Mouse (Mus musculus) CH12.LX (cell line): ENCODE data around the gene Pigg. TPM values are rescaled to one million over a fixed set of nuclear protein-coding genes. Genes with fewer than 3 reads are reported as not detected.

Experiments
- DNase-seq: peaks from one replicate; pipeline ENCODE4 v3.0.0-alpha.2; 2013; ENCODE audit errors: extremely low read depth
- H3K27ac ChIP-seq: 2 replicates; pipeline ENCODE4 v1.5.1; 2012; ENCODE audit warnings: low read depth, mild to moderate bottlenecking, control low read depth, moderate library complexity; ENCODE audit not compliant: insufficient read depth
- H3K27me3 ChIP-seq: replicated peaks from 2 replicates; pipeline ENCODE3; 2012; ENCODE audit warnings: inconsistent platforms
- H3K36me3 ChIP-seq, 2 experiments: replicated peaks in 1 of 2; 2 replicates each; pipeline versions ENCODE3 to v1.6.1; 2012; ENCODE audit warnings: inconsistent platforms in 1 of 2, low read length in 1 of 2, mild to moderate bottlenecking in 1 of 2, mixed read lengths in 1 of 2, moderate library complexity in 1 of 2; ENCODE audit not compliant: control insufficient read depth in 1 of 2, insufficient read depth in 1 of 2
- H3K4me1 ChIP-seq, 2 experiments: 2 replicates each; pipeline ENCODE4 v1.6.1; 2012; ENCODE audit warnings: inconsistent platforms in 1 of 2, moderate library complexity in 1 of 2; ENCODE audit not compliant: insufficient read depth in 2 of 2, control insufficient read depth in 1 of 2
- H3K4me2 ChIP-seq: 2 replicates; pipeline ENCODE4 v1.6.1; 2012; ENCODE audit warnings: low read depth, mild to moderate bottlenecking, control low read depth; ENCODE audit not compliant: poor library complexity, insufficient read depth, severe bottlenecking
- H3K4me3 ChIP-seq, 3 experiments: fragments of 150-350 bp in 1 of 3; sonication (generic) in 1 of 3; replicated peaks in 1 of 3; 2 replicates each; pipeline versions ENCODE3 to v1.5.1; 2011 to 2012; ENCODE audit warnings: low read depth in 2 of 3, low read length in 2 of 3, mild to moderate bottlenecking in 2 of 3, moderate library complexity in 2 of 3, control low read depth in 1 of 3, improper control_type of control experiment in 1 of 3, inconsistent platforms in 1 of 3, mixed read lengths in 1 of 3; ENCODE audit not compliant: poor library complexity in 1 of 3
- H3K79me2 ChIP-seq: replicated peaks from 2 replicates; pipeline ENCODE4 v1.6.1; 2012; ENCODE audit warnings: mild to moderate bottlenecking, moderate library complexity; ENCODE audit not compliant: control insufficient read depth, poor library complexity, insufficient read depth, severe bottlenecking; ENCODE audit errors: extremely low read depth
- H3K9ac ChIP-seq: 2 replicates; pipeline ENCODE4 v1.6.1; 2012; ENCODE audit warnings: low read depth, mild to moderate bottlenecking, control low read depth, moderate library complexity; ENCODE audit not compliant: insufficient read depth
- H3K9me3 ChIP-seq: replicated peaks from 2 replicates; pipeline ENCODE3; 2012; ENCODE audit warnings: low read length, inconsistent platforms, mixed read lengths
- ELF1 ChIP-seq: IDR thresholded peaks from 2 replicates; pipeline ENCODE4 v1.6.1; 2014; ENCODE audit warnings: low read depth, mild to moderate bottlenecking, inconsistent platforms, low read length, improper control_type of control experiment
- GABPA ChIP-seq: IDR thresholded peaks from 2 replicates; pipeline ENCODE4 v1.6.1; 2012; ENCODE audit warnings: low read depth, low read length, improper control_type of control experiment, inconsistent platforms; ENCODE audit not compliant: insufficient replicate concordance
- HCFC1 ChIP-seq: IDR thresholded peaks from 2 replicates; pipeline ENCODE4 v1.6.1; 2012; ENCODE audit warnings: low read depth, mild to moderate bottlenecking, inconsistent platforms, low read length, improper control_type of control experiment
- JUND ChIP-seq: conservative IDR thresholded peaks from 2 replicates; pipeline ENCODE4 v1.6.1; 2011; ENCODE audit warnings: low read depth, low read length, improper control_type of control experiment
- MAZ ChIP-seq: IDR thresholded peaks from 2 replicates; pipeline ENCODE4 v1.6.1; 2012; ENCODE audit warnings: low read depth, mild to moderate bottlenecking, inconsistent platforms, low read length, improper control_type of control experiment, moderate library complexity
- MEF2A ChIP-seq: IDR thresholded peaks from 2 replicates; pipeline ENCODE4 v1.6.1; 2014; ENCODE audit warnings: low read depth, mild to moderate bottlenecking, inconsistent platforms, low read length, improper control_type of control experiment, borderline replicate concordance
- MXI1 ChIP-seq: IDR thresholded peaks from 2 replicates; pipeline ENCODE4 v1.6.1; 2011; ENCODE audit warnings: mild to moderate bottlenecking, low read depth, low read length, improper control_type of control experiment
- MYC ChIP-seq: IDR thresholded peaks from 2 replicates; pipeline ENCODE4 v1.6.1; 2011; ENCODE audit warnings: low read depth, mild to moderate bottlenecking, improper control_type of control experiment, low read length
- NRF1 ChIP-seq: IDR thresholded peaks from 2 replicates; pipeline ENCODE4 v1.6.1; 2014; ENCODE audit warnings: low read depth, mild to moderate bottlenecking, inconsistent platforms, low read length, improper control_type of control experiment, moderate library complexity
- PAX5 ChIP-seq: IDR thresholded peaks from 2 replicates; pipeline ENCODE4 v1.6.1; 2012; ENCODE audit warnings: low read length, inconsistent platforms, mixed read lengths
- POLR2AphosphoS2 ChIP-seq: IDR thresholded peaks from 2 replicates; pipeline ENCODE4 v1.6.1; 2011; ENCODE audit warnings: low read depth, low read length, improper control_type of control experiment
- RAD21 ChIP-seq: IDR thresholded peaks from 2 replicates; pipeline ENCODE4 v1.6.1; 2011; ENCODE audit warnings: low read depth, mild to moderate bottlenecking, low read length, improper control_type of control experiment, moderate library complexity
- RCOR1 ChIP-seq: conservative IDR thresholded peaks from 2 replicates; pipeline ENCODE4 v1.6.1; 2012; ENCODE audit warnings: low read depth, mild to moderate bottlenecking, inconsistent platforms, low read length, improper control_type of control experiment
- SIN3A ChIP-seq: IDR thresholded peaks from 2 replicates; pipeline ENCODE4 v1.6.1; 2012; ENCODE audit warnings: low read length, improper control_type of control experiment, inconsistent platforms
- UBTF ChIP-seq: IDR thresholded peaks from 2 replicates; pipeline ENCODE4 v1.6.1; 2012; ENCODE audit warnings: low read depth, mild to moderate bottlenecking, inconsistent platforms, low read length, improper control_type of control experiment, moderate library complexity
- USF1 ChIP-seq: IDR thresholded peaks from 2 replicates; pipeline ENCODE4 v1.6.1; 2014; ENCODE audit warnings: low read depth, mild to moderate bottlenecking, inconsistent platforms, low read length, improper control_type of control experiment
- USF2 ChIP-seq: conservative IDR thresholded peaks from 2 replicates; pipeline ENCODE4 v1.6.1; 2011; ENCODE audit warnings: low read depth, low read length, improper control_type of control experiment
- ZC3H11A ChIP-seq: IDR thresholded peaks from 2 replicates; pipeline ENCODE4 v1.6.1; 2012; ENCODE audit warnings: low read depth, mild to moderate bottlenecking, inconsistent platforms, low read length, improper control_type of control experiment
- ZMIZ1 ChIP-seq: IDR thresholded peaks from 2 replicates; pipeline ENCODE4 v1.6.1; 2012; ENCODE audit warnings: low read depth, mild to moderate bottlenecking, inconsistent platforms, low read length, improper control_type of control experiment
- dilution Hi-C: fragments of 300-500 bp; cut with MboI; formaldehyde crosslinking; loops from 2 replicates; pipeline ENCODE4 v1.14.3; 2020; ENCODE audit warnings: low sequenced_read_pairs; ENCODE audit not compliant: extremely low pct_unique_long_range_greater_than_20kb, extremely low pct_ligation_motif_present
- in situ Hi-C: fragments of 300-500 bp; cut with MboI; formaldehyde crosslinking; loops from 3 replicates; pipeline ENCODE4 v1.14.3; 2019; ENCODE audit warnings: low sequenced_read_pairs, low pct_ligation_motif_present, low pct_unique_long_range_greater_than_20kb, mixed read lengths
- polyA plus RNA-seq: library from polyadenylated mRNA; unstranded; fragments of >175 nt; gene quantifications from 2 replicates; pipeline ENCODE4 v1.2.1, GENCODE M21; 2012; ENCODE audit warnings: low read depth; ENCODE audit not compliant: insufficient read length
- total RNA-seq, 2 experiments: library from RNA; depleted of rRNA; stranded (reverse); fragments of 300-350 nt in 1 of 2; fragments of >200 nt in 1 of 2; gene quantifications; 2 replicates each; pipeline ENCODE4 v1.2.3; 2012 to 2014

Pigg gene
- total and polyA plus RNA-seq, 3 experiments: 6.4 to 9.8 (median 9.7) TPM

GRCm38 (mm10) chr5:108286957-108287356 lies 25.5 kb upstream of the Pigg start:
- Histone ChIP-seq H3K4me2 (no peak overlapping the region), H3K9me3 (no peaks in the 10 kb centered on the region), H3K27me3 (no peaks in the 10 kb centered on the region), H3K36me3 (peaks cover 0 to 2% of the 10 kb centered on the region in 2 experiments), H3K79me2 (no peaks in the 10 kb centered on the region), H3K9ac (no peak overlapping the region), H3K4me3 (no peak overlapping the region), H3K4me1 (no peaks in the 10 kb centered on the region), H3K27ac (no peak overlapping the region)
- dilution Hi-C loops: no loop called here
- in situ Hi-C loops: no loop called here
- no peak for DNase-seq
- no peak for TF ChIP-seq MEF2A
- no peak for TF ChIP-seq USF1
- no peak for TF ChIP-seq ELF1
- no peak for TF ChIP-seq GABPA
- no peak for TF ChIP-seq HCFC1
- TF ChIP-seq MXI1: no peak
- no peak for TF ChIP-seq POLR2AphosphoS2
- TF ChIP-seq JUND: no peak
- no peak for TF ChIP-seq PAX5
- no peak for TF ChIP-seq UBTF
- TF ChIP-seq MYC: no peak

GRCm38 (mm10) chr5:108301567-108301966 lies 10.8 kb upstream of the Pigg start:
- Histone ChIP-seq H3K27me3 (no peaks in the 10 kb centered on the region), H3K9ac (no peak overlapping the region), H3K27ac (no peak overlapping the region), H3K79me2 (no peaks in the 10 kb centered on the region), H3K4me2 (no peak overlapping the region), H3K36me3 (no peaks in the 10 kb centered on the region)
- dilution Hi-C loops: no loop called here
- TF ChIP-seq ZMIZ1 (no peak), MYC (no peak), ZC3H11A (no peak), RCOR1 (no peak), ELF1 (no peak), RAD21 (no peak), NRF1 (no peak), USF2 (no peak), MAZ (no peak), GABPA (no peak), UBTF (no peak), SIN3A (no peak), HCFC1 (no peak)
- TF ChIP-seq, all 38 proteins: peak for 0
- in situ Hi-C loops: no loop called here
- H3K4me3 ChIP-seq: no peak overlapping the region
- DNase-seq: no peak
- H3K4me1 ChIP-seq: no peaks in the 10 kb centered on the region
- H3K9me3 ChIP-seq: no peaks in the 10 kb centered on the region
